Mouse (Mus musculus) hindbrain, embryonic 16.5 days (tissue): ENCODE measurements at regions not wholly inside any gene's neighbourhood (a gene's known extent, or its start where the extent isn't known, plus 50 kb on each side); places are given as distances from the start of the nearest gene placed in this dataset.
"Not testable (repeated sequence)": the region's sequence is repeated elsewhere in the genome, so short reads cannot be mapped to it uniquely, and the experiment has no call there.

ENCODE experiments used
- ATAC-seq: fragments of 200-750 bp; cut with Nextera tagmentation; 2 replicates; pipeline ENCODE4 v1.8.0; 2017; ENCODE audit warnings: moderate TSS enrichment, moderate library complexity
- H3K27ac ChIP-seq: fragments of 300-500 bp; sonication (generic); 2 replicates; pipeline ENCODE4 v1.5.1; 2014; ENCODE audit warnings: low read depth, mild to moderate bottlenecking, control low read depth, low read length, moderate library complexity
- H3K27me3 ChIP-seq: fragments of 300-500 bp; sonication (generic); replicated peaks from 2 replicates; pipeline ENCODE4 v1.6.1; 2014; ENCODE audit warnings: low read length; ENCODE audit not compliant: control insufficient read depth, insufficient read depth
- H3K36me3 ChIP-seq: fragments of 300-500 bp; sonication (generic); 2 replicates; pipeline ENCODE4 v1.6.1; 2014; ENCODE audit warnings: mild to moderate bottlenecking, low read length, moderate library complexity, mixed read lengths; ENCODE audit not compliant: control insufficient read depth, insufficient read depth
- H3K4me1 ChIP-seq: fragments of 300-500 bp; sonication (generic); 2 replicates; pipeline ENCODE4 v1.6.1; 2014; ENCODE audit warnings: low read depth, low read length; ENCODE audit not compliant: control insufficient read depth, insufficient read depth
- H3K4me2 ChIP-seq: fragments of 300-500 bp; sonication (generic); 2 replicates; pipeline ENCODE4 v1.6.1; 2014; ENCODE audit warnings: mild to moderate bottlenecking, low read length, control low read depth, moderate library complexity
- H3K4me3 ChIP-seq: fragments of 300-500 bp; sonication (generic); 2 replicates; pipeline ENCODE4 v1.5.1; 2014; ENCODE audit warnings: mild to moderate bottlenecking, low read length, control low read depth, moderate library complexity
- H3K9ac ChIP-seq: fragments of 300-500 bp; sonication (generic); 2 replicates; pipeline ENCODE4 v1.6.1; 2014; ENCODE audit warnings: low read depth, mild to moderate bottlenecking, control low read depth, low read length, moderate library complexity
- H3K9me3 ChIP-seq: fragments of 300-500 bp; sonication (generic); 2 replicates; pipeline ENCODE4 v1.6.1; 2014; ENCODE audit warnings: mild to moderate bottlenecking, low read length, moderate library complexity; ENCODE audit not compliant: control insufficient read depth
- WGBS: fragments of 180-500 bp; shearing (Covaris S2); extraction: QIAGEN DNeasy Blood & Tissue Kit; methylation state at CpG from one replicate; pipeline ENCODE4 v1.1.7; 2014; 5-methylcytosine and 5-hydroxymethylcytosine counted together

- H3K9me3 ChIP-seq: no peaks in the 10 kb centered on the region
- H3K9ac ChIP-seq: no peak overlapping the region
Measured at GRCm38 (mm10) chr16:50029711-50030110, 229.4 kb downstream of the Cd47 start.

GRCm38 (mm10) chr16:50030355-50030754, 230.0 kb downstream of the Cd47 start:
- not testable (repeated sequence) for H3K27ac ChIP-seq, H3K27me3 ChIP-seq, H3K9me3 ChIP-seq, H3K9ac ChIP-seq, H3K4me2 ChIP-seq, ATAC-seq, H3K4me1 ChIP-seq, H3K36me3 ChIP-seq, H3K4me3 ChIP-seq

More at GRCm38 (mm10) chr16:50029711-50030110, 229.4 kb downstream of the Cd47 start:
- Histone ChIP-seq H3K4me2 (no peak overlapping the region), H3K36me3 (no peaks in the 10 kb centered on the region), H3K27ac (no peak overlapping the region), H3K4me1 (no peaks in the 10 kb centered on the region; the same call in none of the 2 replicates), H3K4me3 (no peak overlapping the region), H3K27me3 (no peaks in the 10 kb centered on the region)
- 100% methylated on average over 1 of the region's 1 CpGs for WGBS
- ATAC-seq: no peak

- H3K27ac ChIP-seq: no peak overlapping the region
- H3K4me2 ChIP-seq: no peak overlapping the region
- no peaks in the 10 kb centered on the region for H3K27me3 ChIP-seq
- WGBS: 82% methylated on average over 2 of the region's 2 CpGs
- H3K4me3 ChIP-seq: no peak overlapping the region
- no peak overlapping the region for H3K9ac ChIP-seq
- H3K4me1 ChIP-seq: no peaks in the 10 kb centered on the region; the same call in none of the 2 replicates
- no peaks in the 10 kb centered on the region for H3K36me3 ChIP-seq
- no peak for ATAC-seq
- H3K9me3 ChIP-seq: no peaks in the 10 kb centered on the region
Measured at GRCm38 (mm10) chr16:50030905-50031369, 230.6 kb downstream of the Cd47 start.

GRCm38 (mm10) chr16:50032798-50033197, 232.5 kb downstream of the Cd47 start:
- Histone ChIP-seq H3K27ac (no peak overlapping the region), H3K36me3 (no peaks in the 10 kb centered on the region), H3K9ac (no peak overlapping the region), H3K4me1 (no peaks in the 10 kb centered on the region; the same call in none of the 2 replicates), H3K4me3 (no peak overlapping the region), H3K9me3 (no peaks in the 10 kb centered on the region), H3K27me3 (no peaks in the 10 kb centered on the region), H3K4me2 (no peak overlapping the region)
- no peak for ATAC-seq
- WGBS: 95% methylated on average over 2 of the region's 2 CpGs

- Histone ChIP-seq H3K4me1 (no peaks in the 10 kb centered on the region; the same call in none of the 2 replicates), H3K36me3 (no peaks in the 10 kb centered on the region), H3K27ac (no peak overlapping the region), H3K4me2 (no peak overlapping the region), H3K9ac (no peak overlapping the region), H3K9me3 (no peaks in the 10 kb centered on the region), H3K27me3 (no peaks in the 10 kb centered on the region), H3K4me3 (no peak overlapping the region)
- 31% methylated on average over 5 of the region's 5 CpGs for WGBS
- ATAC-seq: peak; percentile 68
Measured at GRCm38 (mm10) chr16:50036296-50036734, 236.0 kb downstream of the Cd47 start.

GRCm38 (mm10) chr16:50044103-50044502, 243.8 kb downstream of the Cd47 start:
- 83% methylated on average over 1 of the region's 1 CpGs for WGBS
- Histone ChIP-seq H3K9ac (no peak overlapping the region), H3K27ac (no peak overlapping the region)

GRCm38 (mm10) chr16:50045552-50046547, 245.5 kb downstream of the Cd47 start:
- Histone ChIP-seq H3K27me3 (no peaks in the 10 kb centered on the region), H3K9me3 (no peaks in the 10 kb centered on the region), H3K27ac (no peak overlapping the region; the same call in 1 of the 2 replicates), H3K4me1 (no peaks in the 10 kb centered on the region), H3K36me3 (no peaks in the 10 kb centered on the region), H3K4me2 (peak overlapping the region; percentile 70), H3K4me3 (peak overlapping the region; percentile 42), H3K9ac (peak overlapping the region; percentile 48)
- 8% methylated on average over 32 of the region's 32 CpGs for WGBS
- peak; percentile 92 for ATAC-seq

More at GRCm38 (mm10) chr16:50044103-50044502, 243.8 kb downstream of the Cd47 start:
- no peak overlapping the region for H3K4me3 ChIP-seq
- H3K4me2 ChIP-seq: no peak overlapping the region
- H3K4me1 ChIP-seq: no peaks in the 10 kb centered on the region
- no peaks in the 10 kb centered on the region for H3K36me3 ChIP-seq
- no peaks in the 10 kb centered on the region for H3K27me3 ChIP-seq
- H3K9me3 ChIP-seq: no peaks in the 10 kb centered on the region
- ATAC-seq: no peak

GRCm38 (mm10) chr16:50063540-50063939, 263.2 kb downstream of the Cd47 start:
- ATAC-seq: no peak
- Histone ChIP-seq H3K9ac (no peak overlapping the region), H3K36me3 (no peaks in the 10 kb centered on the region), H3K4me2 (no peak overlapping the region), H3K27me3 (no peaks in the 10 kb centered on the region), H3K4me3 (no peak overlapping the region), H3K4me1 (no peaks in the 10 kb centered on the region), H3K9me3 (no peaks in the 10 kb centered on the region; the same call in 1 of the 2 replicates), H3K27ac (no peak overlapping the region)
- 84% methylated on average over 4 of the region's 4 CpGs for WGBS

- no peak overlapping the region for H3K4me3 ChIP-seq
- H3K27me3 ChIP-seq: no peaks in the 10 kb centered on the region
- ATAC-seq: no peak
- WGBS: 85% methylated on average over 5 of the region's 5 CpGs
- no peaks in the 10 kb centered on the region for H3K36me3 ChIP-seq
- no peak overlapping the region for H3K4me2 ChIP-seq
- H3K27ac ChIP-seq: no peak overlapping the region
- no peaks in the 10 kb centered on the region for H3K4me1 ChIP-seq
- no peaks in the 10 kb centered on the region; the same call in 1 of the 2 replicates for H3K9me3 ChIP-seq
- H3K9ac ChIP-seq: no peak overlapping the region
Measured at GRCm38 (mm10) chr16:50065336-50066082, 265.2 kb downstream of the Cd47 start.
